Mouse (Mus musculus) hindbrain, embryonic 13.5 days (tissue): Measurements from ENCODE around the gene Akap12. TPM values are rescaled to one million over a fixed set of nuclear protein-coding genes. Genes with fewer than 3 reads are reported as not detected.

Source experiments
- ATAC-seq: fragments of 200-750 bp; cut with Nextera tagmentation; 2 replicates; pipeline ENCODE4 v1.8.0; 2017; ENCODE audit warnings: moderate TSS enrichment; ENCODE audit not compliant: low FRiP score
- H3K27ac ChIP-seq: fragments of 300-500 bp; sonication (generic); 2 replicates; pipeline ENCODE4 v1.5.1; 2015; ENCODE audit warnings: inconsistent platforms, mild to moderate bottlenecking, moderate library complexity
- H3K27me3 ChIP-seq: fragments of 300-500 bp; sonication (generic); 2 replicates; pipeline ENCODE4 v1.6.1; 2015; ENCODE audit warnings: mild to moderate bottlenecking, inconsistent platforms
- H3K36me3 ChIP-seq: fragments of 300-500 bp; sonication (generic); 2 replicates; pipeline ENCODE4 v1.6.1; 2015; ENCODE audit warnings: mild to moderate bottlenecking, inconsistent platforms
- H3K4me1 ChIP-seq: fragments of 300-500 bp; sonication (generic); replicated peaks from 2 replicates; pipeline ENCODE4 v1.6.1; 2015; ENCODE audit warnings: inconsistent platforms
- H3K4me2 ChIP-seq: fragments of 300-500 bp; sonication (generic); 2 replicates; pipeline ENCODE4 v1.6.1; 2015; ENCODE audit warnings: inconsistent platforms, mild to moderate bottlenecking, moderate library complexity
- H3K4me3 ChIP-seq: fragments of 300-500 bp; sonication (generic); 2 replicates; pipeline ENCODE4 v1.5.1; 2015; ENCODE audit warnings: mild to moderate bottlenecking, inconsistent platforms
- H3K9ac ChIP-seq: fragments of 300-500 bp; sonication (generic); 2 replicates; pipeline ENCODE4 v1.6.1; 2015; ENCODE audit warnings: mild to moderate bottlenecking, inconsistent platforms
- H3K9me3 ChIP-seq: fragments of 300-500 bp; sonication (generic); 2 replicates; pipeline ENCODE4 v1.6.1; 2016; ENCODE audit warnings: inconsistent platforms
- WGBS: fragments of 180-500 bp; shearing (Covaris S2); methylation state at CpG from one replicate; pipeline ENCODE4 v1.1.7; 2015; 5-methylcytosine and 5-hydroxymethylcytosine counted together
- polyA plus RNA-seq: library from polyadenylated mRNA; unstranded; fragments of >200 nt; fragmentation: Nextera tagmentation; extraction: Ambion mirVana; gene quantifications from 2 replicates; pipeline ENCODE4 v1.2.1, GENCODE M21; 2015

The Akap12 gene
- 47.8 and 50.5 TPM in 2 replicates for polyA plus RNA-seq

- Histone ChIP-seq H3K4me1 (peaks cover 29% of the 10 kb centered on the region), H3K36me3 (no peaks in the 10 kb centered on the region), H3K4me2 (peak within 1 kb of the TSS; percentile 84), H3K27ac (peak within 1 kb of the TSS; percentile 88), H3K4me3 (peak within 1 kb of the TSS; percentile 71), H3K27me3 (no peaks in the 10 kb centered on the region), H3K9me3 (no peaks in the 10 kb centered on the region), H3K9ac (peak within 1 kb of the TSS; percentile 88)
- WGBS: under 1% methylated on average over 54 of the region's 54 CpGs
- ATAC-seq: peak; percentile 82
Measured at GRCm38 (mm10) chr10:4266041-4266930, at the start of gene Akap12. Gene Akap12, plus strand, starts transcription at chr10:4266380.

DNA sequence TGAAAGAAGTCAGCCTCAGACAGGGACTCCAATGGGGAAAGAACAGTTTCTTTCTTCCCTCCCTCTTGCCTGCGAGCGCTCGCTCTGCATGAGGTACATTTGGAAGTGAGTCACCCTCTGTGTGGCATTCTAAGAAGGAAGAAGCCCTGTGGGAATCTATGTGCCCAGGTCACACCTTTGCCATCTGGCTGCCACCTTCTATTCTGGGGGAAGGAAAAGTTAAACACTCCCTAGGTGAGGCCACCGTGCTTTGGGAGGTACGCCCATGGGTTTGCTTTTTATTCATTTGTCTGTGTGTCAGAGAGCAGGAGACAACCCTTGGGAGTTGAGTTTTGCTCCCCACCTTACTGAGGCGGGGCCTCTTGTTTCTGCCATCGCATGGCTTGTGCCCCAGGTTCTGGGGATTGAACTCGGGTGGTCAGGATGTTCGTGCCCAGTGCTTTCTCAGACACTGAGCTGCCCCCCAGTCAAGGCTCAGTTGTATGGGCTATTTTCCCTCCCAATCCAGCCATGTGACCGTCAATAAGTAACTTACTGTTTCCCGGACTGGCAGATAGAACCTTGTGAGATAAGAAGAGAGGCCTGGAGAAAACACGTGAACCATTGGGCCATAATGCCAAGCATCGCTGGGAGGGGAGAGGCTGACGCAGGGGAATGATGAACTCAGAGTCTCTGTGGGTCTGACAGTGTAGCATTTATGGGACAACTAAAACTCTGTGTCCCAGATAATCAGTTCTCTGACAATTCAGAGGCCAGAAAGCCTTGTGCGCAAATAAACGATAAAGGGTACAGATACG, 35.4 kb upstream of the Akap12 start:
- Histone ChIP-seq H3K4me1 (peaks cover 11% of the 10 kb centered on the region; the same call in 1 of the 2 replicates), H3K36me3 (no peaks in the 10 kb centered on the region), H3K27ac (no peak overlapping the region), H3K9ac (no peak overlapping the region), H3K4me2 (no peak overlapping the region), H3K4me3 (no peak overlapping the region), H3K27me3 (no peaks in the 10 kb centered on the region), H3K9me3 (no peaks in the 10 kb centered on the region)
- WGBS: 77% methylated on average over 17 of the region's 17 CpGs
- ATAC-seq: no peak

- H3K36me3 ChIP-seq: no peaks in the 10 kb centered on the region
- H3K4me3 ChIP-seq: no peak overlapping the region
- peak overlapping the region; percentile 40; the same call in 1 of the 2 replicates for H3K27ac ChIP-seq
- H3K4me1 ChIP-seq: peaks cover 11% of the 10 kb centered on the region; the same call in 1 of the 2 replicates
- H3K9me3 ChIP-seq: no peaks in the 10 kb centered on the region
- H3K27me3 ChIP-seq: no peaks in the 10 kb centered on the region
- no peak overlapping the region for H3K4me2 ChIP-seq
- 24% methylated on average over 9 of the region's 9 CpGs for WGBS
- H3K9ac ChIP-seq: no peak overlapping the region
- ATAC-seq: peak; percentile 89
Measured at GRCm38 (mm10) chr10:4233102-4233501, 33.1 kb upstream of the Akap12 start.

- 71% methylated on average over 5 of the region's 5 CpGs for WGBS
- H3K9me3 ChIP-seq: no peaks in the 10 kb centered on the region
- H3K27ac ChIP-seq: no peak overlapping the region
- no peak overlapping the region for H3K9ac ChIP-seq
- no peaks in the 10 kb centered on the region for H3K36me3 ChIP-seq
- no peak for ATAC-seq
- no peak overlapping the region for H3K4me3 ChIP-seq
- H3K27me3 ChIP-seq: no peaks in the 10 kb centered on the region
- H3K4me1 ChIP-seq: 0 out of 2 replicates have a peak, but pooled peaks cover 3% of the 10 kb centered on the region
- no peak overlapping the region for H3K4me2 ChIP-seq
Measured at GRCm38 (mm10) chr10:4239794-4240574, 26.2 kb upstream of the Akap12 start.

- Histone ChIP-seq H3K27me3 (no peaks in the 10 kb centered on the region), H3K36me3 (no peaks in the 10 kb centered on the region), H3K9me3 (no peaks in the 10 kb centered on the region), H3K4me1 (0 out of 2 replicates have a peak, but pooled peaks cover 3% of the 10 kb centered on the region), H3K9ac (no peak overlapping the region), H3K4me3 (no peak overlapping the region), H3K4me2 (no peak overlapping the region), H3K27ac (no peak overlapping the region)
- 82% methylated on average over 16 of the region's 16 CpGs for WGBS
- ATAC-seq: no peak
Measured at GRCm38 (mm10) chr10:4243591-4244300, 22.4 kb upstream of the Akap12 start.

DNA sequence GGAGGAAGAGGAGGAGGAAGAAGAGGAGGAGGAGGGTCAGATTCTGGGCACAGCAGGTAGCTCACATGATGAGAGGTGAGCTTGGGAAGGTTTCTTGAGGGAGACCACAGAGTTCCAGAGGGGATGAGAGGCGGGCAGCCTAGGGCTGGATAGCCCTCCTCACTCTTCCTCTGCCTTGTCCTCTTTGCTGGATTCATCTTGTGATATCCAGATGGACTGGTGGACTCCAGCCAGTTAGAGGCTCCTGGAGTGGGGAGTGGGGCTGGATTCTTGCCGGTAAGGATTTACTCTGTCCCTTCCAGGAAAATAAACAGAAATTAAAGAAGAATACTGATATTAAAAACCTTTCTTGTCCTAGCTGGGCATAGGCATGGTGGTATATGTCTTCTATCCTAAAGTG, 20.4 kb upstream of the Akap12 start:
- Histone ChIP-seq H3K9me3 (no peaks in the 10 kb centered on the region), H3K4me2 (no peak overlapping the region), H3K27me3 (no peaks in the 10 kb centered on the region), H3K4me3 (no peak overlapping the region), H3K36me3 (no peaks in the 10 kb centered on the region), H3K4me1 (0 out of 2 replicates have a peak, but pooled peaks cover 7% of the 10 kb centered on the region), H3K27ac (no peak overlapping the region), H3K9ac (no peak overlapping the region)
- no peak for ATAC-seq
- 88% methylated on average over 2 of the region's 2 CpGs for WGBS

DNA sequence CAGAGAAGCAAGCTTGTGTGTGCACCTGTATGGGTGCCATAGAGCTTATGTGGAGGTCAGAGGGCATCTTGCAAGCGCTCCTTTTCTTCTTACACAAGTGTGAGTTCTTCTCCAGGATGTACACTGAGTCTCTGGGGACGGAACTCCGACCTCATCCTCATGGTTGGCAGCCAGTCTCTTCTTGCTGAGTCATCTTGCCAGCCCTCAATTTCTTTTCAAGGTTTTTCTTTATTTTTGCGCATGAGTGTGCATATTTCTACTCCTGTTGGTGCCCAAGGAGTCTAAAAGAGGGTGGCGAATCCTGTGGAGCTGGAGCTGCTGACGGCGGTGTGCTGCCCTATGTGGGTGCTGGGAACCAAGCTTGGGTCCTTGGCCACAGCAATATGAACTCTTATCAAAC, 19.8 kb upstream of the Akap12 start:
- no peak overlapping the region for H3K9ac ChIP-seq
- H3K9me3 ChIP-seq: no peaks in the 10 kb centered on the region
- H3K4me1 ChIP-seq: 0 out of 2 replicates have a peak, but pooled peaks cover 7% of the 10 kb centered on the region
- no peaks in the 10 kb centered on the region for H3K27me3 ChIP-seq
- no peak overlapping the region for H3K4me2 ChIP-seq
- WGBS: 90% methylated on average over 7 of the region's 7 CpGs
- H3K4me3 ChIP-seq: no peak overlapping the region
- H3K36me3 ChIP-seq: no peaks in the 10 kb centered on the region
- no peak overlapping the region for H3K27ac ChIP-seq
- ATAC-seq: no peak

DNA sequence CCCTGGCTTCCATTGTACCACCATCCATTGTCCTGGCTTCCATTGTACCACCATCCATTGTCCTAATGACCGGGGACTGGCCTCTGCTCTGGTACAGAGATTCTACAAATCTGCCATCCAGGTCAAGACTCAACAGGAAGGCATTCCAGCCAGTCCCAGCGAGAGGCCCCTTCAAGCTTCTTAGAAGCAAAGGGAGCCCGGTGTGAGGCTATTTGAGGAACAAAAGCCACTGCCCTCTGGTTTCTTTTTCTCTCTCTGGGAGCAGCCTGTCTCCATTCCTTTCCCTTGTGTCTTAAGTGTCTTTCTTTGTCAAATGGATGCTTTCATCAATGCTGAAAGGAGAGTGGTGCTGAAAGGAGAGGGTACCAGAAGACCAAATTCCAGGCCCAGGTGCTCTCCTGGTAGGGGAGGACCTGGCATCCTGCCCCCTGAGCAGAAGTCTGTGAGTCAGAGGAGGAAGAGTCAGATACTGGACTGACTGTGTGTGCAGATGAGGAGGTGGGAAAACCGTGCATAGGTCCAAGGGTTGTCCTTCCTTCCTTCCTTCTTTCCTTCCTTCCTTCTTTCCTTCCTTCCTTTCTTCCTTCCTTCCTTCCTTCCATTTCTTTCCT, 16.8 kb upstream of the Akap12 start:
- no peak overlapping the region for H3K9ac ChIP-seq
- no peak for ATAC-seq
- 0 out of 2 replicates have a peak, but pooled peaks cover 4% of the 10 kb centered on the region for H3K4me1 ChIP-seq
- H3K4me2 ChIP-seq: no peak overlapping the region
- H3K4me3 ChIP-seq: no peak overlapping the region
- no peaks in the 10 kb centered on the region for H3K9me3 ChIP-seq
- no peak overlapping the region for H3K27ac ChIP-seq
- H3K27me3 ChIP-seq: no peaks in the 10 kb centered on the region
- no peaks in the 10 kb centered on the region for H3K36me3 ChIP-seq
- WGBS: 7% methylated on average over 4 of the region's 4 CpGs

DNA sequence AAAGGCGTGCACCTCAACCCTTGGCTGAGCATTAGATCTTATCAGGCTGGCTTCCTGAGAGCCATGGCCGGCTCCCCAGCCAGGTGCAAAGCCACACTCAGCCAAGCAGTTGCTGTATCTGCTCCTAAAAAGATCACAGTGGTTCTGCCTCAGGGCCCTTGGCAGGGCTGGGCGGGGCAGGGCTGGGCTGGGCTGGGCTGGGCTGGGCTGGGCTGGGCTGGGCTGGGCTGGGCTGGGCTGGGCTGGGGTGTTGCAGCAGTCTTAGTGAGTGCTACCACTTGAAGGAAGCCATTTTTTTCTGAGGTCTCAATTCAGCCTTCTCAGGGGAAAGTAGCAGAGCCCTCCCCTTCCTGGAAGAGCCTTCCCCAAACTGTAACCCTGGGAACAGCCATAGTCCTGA, 15.5 kb upstream of the Akap12 start:
- 0 out of 2 replicates have a peak, but pooled peaks cover 4% of the 10 kb centered on the region for H3K4me1 ChIP-seq
- H3K27me3 ChIP-seq: no peaks in the 10 kb centered on the region
- no peak overlapping the region for H3K4me2 ChIP-seq
- ATAC-seq: no peak
- H3K9ac ChIP-seq: no peak overlapping the region
- no peaks in the 10 kb centered on the region for H3K36me3 ChIP-seq
- H3K9me3 ChIP-seq: no peaks in the 10 kb centered on the region
- H3K27ac ChIP-seq: no peak overlapping the region
- no peak overlapping the region for H3K4me3 ChIP-seq
- 84% methylated on average over 3 of the region's 3 CpGs for WGBS

GRCm38 (mm10) chr10:4253613-4254012, 12.6 kb upstream of the Akap12 start:
- Histone ChIP-seq H3K27ac (no peak overlapping the region), H3K36me3 (no peaks in the 10 kb centered on the region), H3K27me3 (no peaks in the 10 kb centered on the region), H3K4me1 (0 out of 2 replicates have a peak, but pooled peaks cover 4% of the 10 kb centered on the region), H3K9ac (no peak overlapping the region), H3K9me3 (no peaks in the 10 kb centered on the region), H3K4me2 (no peak overlapping the region), H3K4me3 (no peak overlapping the region)
- WGBS: 71% methylated on average over 4 of the region's 4 CpGs
- no peak for ATAC-seq

DNA sequence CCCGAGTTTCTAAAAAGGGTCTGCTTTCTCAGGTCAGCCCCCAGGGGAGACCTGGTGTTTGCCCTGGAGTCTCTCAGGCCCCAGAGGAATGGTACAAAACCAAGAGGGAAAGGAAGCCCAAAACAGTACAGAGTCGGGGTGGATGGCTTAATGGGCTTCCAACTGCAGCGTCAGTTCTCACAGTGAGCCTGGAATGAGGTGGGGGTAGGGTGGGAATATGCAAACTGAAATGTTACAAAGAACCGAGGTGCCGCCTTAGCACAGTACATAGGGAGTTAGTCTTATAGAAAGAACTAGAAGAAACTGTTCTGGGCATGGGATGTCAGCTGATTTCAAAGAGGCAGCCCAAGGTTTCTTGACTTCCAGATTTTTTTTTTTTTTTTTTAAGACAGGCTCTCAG, 11.7 kb upstream of the Akap12 start:
- 49% methylated on average over 5 of the region's 5 CpGs for WGBS
- H3K9me3 ChIP-seq: no peaks in the 10 kb centered on the region
- no peaks in the 10 kb centered on the region for H3K36me3 ChIP-seq
- no peak overlapping the region for H3K4me3 ChIP-seq
- H3K4me2 ChIP-seq: no peak overlapping the region
- no peak overlapping the region for H3K9ac ChIP-seq
- H3K27ac ChIP-seq: no peak overlapping the region
- no peaks in the 10 kb centered on the region for H3K27me3 ChIP-seq
- no peak for ATAC-seq
- H3K4me1 ChIP-seq: no peaks in the 10 kb centered on the region
